Mouse (Mus musculus): ENCODE data around the gene Uqcrc1. TPM values are rescaled to one million over a fixed set of nuclear protein-coding genes. Genes with fewer than 3 reads are reported as not detected.
A peak's percentile ranks its signal among the peaks of the same experiment; 100 is the strongest.

The Uqcrc1 gene
- polyA plus RNA-seq (2014; fragmentation: Nextera tagmentation; extraction: Ambion mirVana): 454 and 456 TPM in 2 replicates

DNA sequence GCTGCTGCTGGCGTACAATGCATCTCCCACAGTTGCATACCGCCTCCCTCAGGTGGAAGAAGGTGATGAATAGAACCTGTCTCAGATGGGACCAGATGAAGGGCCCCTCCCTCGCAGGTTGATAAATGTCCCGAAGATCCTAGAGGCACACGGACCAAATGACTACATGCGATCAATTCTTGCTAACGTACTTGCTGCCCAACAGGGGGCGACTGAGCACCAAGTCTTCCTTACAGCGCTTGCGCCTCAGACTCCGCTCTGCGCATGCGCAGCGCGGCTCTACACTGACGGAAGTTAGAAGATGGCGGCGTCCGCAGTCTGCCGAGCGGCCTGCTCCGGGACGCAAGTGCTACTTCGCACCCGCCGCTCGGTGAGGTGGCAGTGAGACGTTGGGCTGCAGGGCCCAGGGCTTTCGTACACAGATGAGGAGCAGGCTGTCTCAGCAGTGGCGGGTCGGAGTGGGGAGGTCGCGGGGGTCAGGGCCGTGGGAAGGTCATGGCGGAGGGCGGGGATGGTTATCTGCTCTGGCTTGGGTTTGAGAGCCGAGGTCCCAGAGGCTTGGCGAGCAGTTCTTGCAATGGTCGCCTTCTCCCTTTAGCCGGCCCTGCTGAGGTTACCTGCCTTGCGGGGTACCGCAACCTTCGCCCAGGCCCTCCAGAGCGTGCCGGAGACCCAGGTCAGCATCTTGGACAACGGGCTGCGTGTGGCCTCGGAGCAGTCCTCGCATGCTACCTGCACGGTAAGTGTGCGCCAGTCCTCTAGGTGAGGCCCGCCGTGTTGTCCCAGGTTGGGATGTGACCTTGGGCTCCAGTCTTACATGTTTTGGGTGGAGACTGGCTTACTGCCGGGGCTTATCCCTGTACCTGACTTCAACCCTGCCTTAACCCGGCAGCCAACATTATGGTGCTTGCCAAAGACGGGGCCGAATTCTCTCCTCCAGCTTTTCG lies at the start of gene Uqcrc1:
TSS of gene Uqcrc1 (plus strand) at position 216 of the 947 bp plus-strand sequence.
- DNase-seq (ENCODE audit: low spot score) (peak; percentile 99), ATAC-seq (ENCODE audit: low read depth) (peak; percentile 89)
- Histone ChIP-seq H3K27me3 (replicated peaks; ENCODE audit: control insufficient read depth, insufficient read depth, low read length) (no peaks in the 10 kb centered on the region), H3K4me3 (ENCODE audit: low read depth, low read length) (peak within 1 kb of the TSS; percentile 84), H3K27ac (replicated peaks; ENCODE audit: low read depth, low read length) (peak within 1 kb of the TSS; percentile 9; the same call in 1 of the 2 replicates), H3K4me2 (ENCODE audit: low read depth, low read length) (peak within 1 kb of the TSS; percentile 75), H3K4me1 (ENCODE audit: control insufficient read depth, insufficient read depth, low read length) (0 out of 2 replicates have a peak, but pooled peaks cover 3% of the 10 kb centered on the region), H3K9me3 (ENCODE audit: control insufficient read depth, low read length) (no peaks in the 10 kb centered on the region), H3K36me3 (ENCODE audit: control insufficient read depth, insufficient read depth, low read length) (peaks cover 36% of the 10 kb centered on the region), H3K9ac (ENCODE audit: low read depth, low read length) (peak within 1 kb of the TSS; percentile 86)
- under 1% methylated on average over 49 of the region's 58 CpGs for WGBS

DNA sequence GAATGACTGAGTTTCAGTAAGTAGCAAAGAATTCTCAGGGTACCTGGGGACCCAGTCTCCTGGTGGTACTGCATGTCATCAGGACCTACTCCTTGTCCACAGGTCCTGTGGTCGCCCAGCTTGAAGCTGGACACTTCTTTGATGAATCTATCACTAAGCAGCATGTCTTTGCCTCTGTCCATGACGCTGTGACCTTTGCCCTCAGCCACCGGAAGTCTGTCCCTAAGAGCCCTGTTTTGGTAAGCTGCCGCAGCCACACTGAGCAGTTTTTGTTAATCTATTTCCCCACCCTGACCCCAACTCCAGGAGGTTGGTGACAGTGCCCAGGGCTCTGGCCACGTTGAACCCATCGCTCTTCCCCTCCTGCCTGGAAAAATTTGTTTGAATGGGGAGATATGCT lies 24.1 kb upstream of the Uqcrc1 start:
- ATAC-seq (ENCODE audit: low read depth): no peak
- Histone ChIP-seq H3K36me3 (ENCODE audit: control insufficient read depth, insufficient read depth, low read length) (no peaks in the 10 kb centered on the region), H3K4me1 (ENCODE audit: control insufficient read depth, insufficient read depth, low read length) (no peaks in the 10 kb centered on the region), H3K9ac (ENCODE audit: low read depth, low read length) (no peak overlapping the region), H3K9me3 (ENCODE audit: control insufficient read depth, low read length) (no peaks in the 10 kb centered on the region), H3K27ac (replicated peaks; ENCODE audit: low read depth, low read length) (no peak overlapping the region), H3K4me2 (ENCODE audit: low read depth, low read length) (no peak overlapping the region), H3K27me3 (replicated peaks; ENCODE audit: control insufficient read depth, insufficient read depth, low read length) (no peaks in the 10 kb centered on the region), H3K4me3 (ENCODE audit: low read depth, low read length) (no peak overlapping the region)
- DNase-seq (ENCODE audit: low spot score): no peak
- WGBS: 36% methylated on average over 6 of the region's 6 CpGs

DNA sequence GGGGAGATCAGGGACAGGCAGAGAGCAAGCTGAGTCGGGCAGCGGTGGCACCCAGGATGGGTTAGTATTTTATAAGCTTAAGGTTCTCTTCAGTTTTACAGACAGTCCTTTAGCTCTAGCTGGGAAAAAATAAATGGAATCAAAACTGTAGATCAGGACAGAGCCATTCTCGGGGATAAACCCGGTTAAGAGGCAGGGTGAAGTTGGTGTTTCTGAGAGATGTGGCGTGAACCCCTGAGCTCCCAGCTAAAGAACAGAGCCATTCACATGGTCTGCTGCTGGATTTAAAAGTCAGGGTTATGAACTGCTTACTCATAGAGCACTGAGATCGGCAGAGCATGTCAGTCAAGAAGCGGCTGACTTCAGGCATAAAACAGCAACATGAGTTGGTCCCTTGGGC lies 23.3 kb upstream of the Uqcrc1 start:
- ATAC-seq (ENCODE audit: low read depth) (no peak), DNase-seq (ENCODE audit: low spot score) (no peak)
- Histone ChIP-seq H3K9ac (ENCODE audit: low read depth, low read length) (no peak overlapping the region), H3K4me1 (ENCODE audit: control insufficient read depth, insufficient read depth, low read length) (no peaks in the 10 kb centered on the region), H3K36me3 (ENCODE audit: control insufficient read depth, insufficient read depth, low read length) (no peaks in the 10 kb centered on the region), H3K9me3 (ENCODE audit: control insufficient read depth, low read length) (no peaks in the 10 kb centered on the region), H3K27me3 (replicated peaks; ENCODE audit: control insufficient read depth, insufficient read depth, low read length) (no peaks in the 10 kb centered on the region), H3K4me3 (ENCODE audit: low read depth, low read length) (no peak overlapping the region), H3K27ac (replicated peaks; ENCODE audit: low read depth, low read length) (no peak overlapping the region), H3K4me2 (ENCODE audit: low read depth, low read length) (no peak overlapping the region)
- WGBS: 81% methylated on average over 7 of the region's 7 CpGs

DNA sequence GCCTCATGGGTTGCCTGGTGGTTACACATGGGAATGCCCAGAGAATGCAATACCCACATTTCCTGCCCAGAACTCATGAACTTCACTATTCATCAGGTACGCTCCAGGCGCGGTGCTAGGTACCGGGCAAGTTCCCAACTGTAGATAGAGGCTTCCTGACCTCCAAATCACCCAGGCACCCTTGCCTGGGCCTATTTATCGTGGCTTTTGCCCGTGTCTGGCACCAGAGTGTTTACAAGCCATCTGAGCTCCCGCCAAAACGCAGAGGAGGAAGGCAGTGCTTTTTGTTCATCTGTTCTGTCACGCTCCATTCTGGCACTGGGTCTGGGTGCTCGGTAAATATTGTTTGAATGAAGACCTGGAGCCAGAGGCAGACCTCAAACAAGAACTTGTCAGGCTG lies 22.8 kb upstream of the Uqcrc1 start:
- no peak for ATAC-seq (ENCODE audit: low read depth)
- H3K36me3 ChIP-seq (ENCODE audit: control insufficient read depth, insufficient read depth, low read length): no peaks in the 10 kb centered on the region
- H3K9ac ChIP-seq (ENCODE audit: low read depth, low read length): no peak overlapping the region
- DNase-seq (ENCODE audit: low spot score): no peak
- H3K9me3 ChIP-seq (ENCODE audit: control insufficient read depth, low read length): no peaks in the 10 kb centered on the region
- WGBS: 81% methylated on average over 10 of the region's 10 CpGs
- no peaks in the 10 kb centered on the region for H3K27me3 ChIP-seq (replicated peaks; ENCODE audit: control insufficient read depth, insufficient read depth, low read length)
- H3K4me2 ChIP-seq (ENCODE audit: low read depth, low read length): no peak overlapping the region
- no peaks in the 10 kb centered on the region for H3K4me1 ChIP-seq (ENCODE audit: control insufficient read depth, insufficient read depth, low read length)
- H3K4me3 ChIP-seq (ENCODE audit: low read depth, low read length): no peak overlapping the region
- H3K27ac ChIP-seq (replicated peaks; ENCODE audit: low read depth, low read length): no peak overlapping the region

DNA sequence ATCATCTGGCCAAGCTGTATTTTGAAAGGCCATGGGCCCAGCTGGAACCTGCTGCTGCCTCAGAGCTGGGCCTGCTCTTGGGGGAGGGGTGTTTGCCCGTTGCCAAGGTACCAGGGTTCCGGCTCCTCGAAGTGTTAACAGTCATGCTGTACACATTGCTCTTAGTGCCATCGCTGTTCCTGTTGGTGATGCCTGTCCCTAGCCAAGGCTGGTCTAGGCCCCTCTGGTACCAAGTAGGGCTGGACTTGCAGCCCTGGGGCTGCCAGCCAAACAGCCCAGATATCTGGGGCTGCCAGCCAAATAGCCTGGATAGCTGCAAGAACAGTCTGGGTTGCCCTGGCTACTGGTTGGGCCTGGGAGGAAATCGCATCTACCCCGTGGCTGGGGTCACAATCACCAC lies 21.9 kb upstream of the Uqcrc1 start, which contains the start of gene Tmem89:
TSS of gene Tmem89 (plus strand) at position 129 of the 400 bp plus-strand sequence.
- DNase-seq (ENCODE audit: low spot score): no peak
- no peaks in the 10 kb centered on the region for H3K27me3 ChIP-seq (replicated peaks; ENCODE audit: control insufficient read depth, insufficient read depth, low read length)
- no peak within 1 kb of the TSS for H3K27ac ChIP-seq (replicated peaks; ENCODE audit: low read depth, low read length)
- H3K36me3 ChIP-seq (ENCODE audit: control insufficient read depth, insufficient read depth, low read length): no peaks in the 10 kb centered on the region
- no peak within 1 kb of the TSS for H3K4me2 ChIP-seq (ENCODE audit: low read depth, low read length)
- 78% methylated on average over 6 of the region's 6 CpGs for WGBS
- no peaks in the 10 kb centered on the region for H3K4me1 ChIP-seq (ENCODE audit: control insufficient read depth, insufficient read depth, low read length)
- H3K9ac ChIP-seq (ENCODE audit: low read depth, low read length): no peak within 1 kb of the TSS
- no peaks in the 10 kb centered on the region for H3K9me3 ChIP-seq (ENCODE audit: control insufficient read depth, low read length)
- ATAC-seq (ENCODE audit: low read depth): 0 out of 2 replicates have a peak, but pooled peaks have one; percentile 22
- H3K4me3 ChIP-seq (ENCODE audit: low read depth, low read length): no peak within 1 kb of the TSS

DNA sequence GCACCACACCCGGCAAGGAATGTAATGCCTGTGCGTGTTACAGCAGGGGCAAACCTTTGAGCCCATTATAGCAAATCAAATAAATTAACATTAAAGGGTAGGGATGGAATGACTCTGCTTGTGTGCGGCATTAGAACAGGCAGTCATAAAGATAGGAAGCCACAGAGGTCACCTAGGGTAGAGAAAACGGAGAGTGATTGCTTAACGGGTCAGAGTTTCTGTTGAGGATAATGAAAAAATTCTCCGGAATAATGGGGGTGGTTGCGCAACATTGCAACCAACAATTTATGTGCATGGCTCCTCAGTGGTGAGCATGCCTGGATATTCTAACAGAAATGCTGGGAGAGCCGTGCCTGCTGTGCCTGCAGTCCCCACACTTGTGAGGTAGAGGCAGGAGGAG lies 10.5 kb upstream of the Uqcrc1 start:
- H3K27me3 ChIP-seq (replicated peaks; ENCODE audit: control insufficient read depth, insufficient read depth, low read length): no peaks in the 10 kb centered on the region
- no peaks in the 10 kb centered on the region for H3K4me1 ChIP-seq (ENCODE audit: control insufficient read depth, insufficient read depth, low read length)
- no peak overlapping the region for H3K27ac ChIP-seq (replicated peaks; ENCODE audit: low read depth, low read length)
- H3K4me3 ChIP-seq (ENCODE audit: low read depth, low read length): no peak overlapping the region
- WGBS: 66% methylated on average over 8 of the region's 8 CpGs
- H3K9ac ChIP-seq (ENCODE audit: low read depth, low read length): no peak overlapping the region
- H3K9me3 ChIP-seq (ENCODE audit: control insufficient read depth, low read length): no peaks in the 10 kb centered on the region
- H3K36me3 ChIP-seq (ENCODE audit: control insufficient read depth, insufficient read depth, low read length): no peaks in the 10 kb centered on the region
- H3K4me2 ChIP-seq (ENCODE audit: low read depth, low read length): no peak overlapping the region
- no peak for ATAC-seq (ENCODE audit: low read depth)
- no peak for DNase-seq (ENCODE audit: low spot score)

DNA sequence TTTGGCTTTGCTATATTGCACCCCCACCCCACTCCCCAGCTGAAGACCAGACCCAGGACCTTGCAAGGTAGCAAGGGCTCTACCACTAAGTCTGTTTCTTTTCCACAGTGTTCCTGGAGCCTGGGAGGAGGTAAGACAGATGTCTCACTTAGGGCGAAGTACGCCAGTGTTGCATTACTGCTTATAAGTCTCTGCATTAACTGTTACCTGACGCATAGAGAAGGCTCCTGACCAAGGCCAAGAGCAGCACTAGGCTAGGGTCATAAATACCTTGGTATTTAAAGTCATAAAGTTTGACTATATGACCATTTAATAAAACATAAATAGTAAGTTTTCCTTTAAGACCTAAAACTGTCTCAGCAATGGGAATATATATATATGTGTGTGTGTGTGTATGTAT lies 8.0 kb upstream of the Uqcrc1 start:
- ATAC-seq (ENCODE audit: low read depth): no peak
- 87% methylated on average over 3 of the region's 3 CpGs for WGBS

DNA sequence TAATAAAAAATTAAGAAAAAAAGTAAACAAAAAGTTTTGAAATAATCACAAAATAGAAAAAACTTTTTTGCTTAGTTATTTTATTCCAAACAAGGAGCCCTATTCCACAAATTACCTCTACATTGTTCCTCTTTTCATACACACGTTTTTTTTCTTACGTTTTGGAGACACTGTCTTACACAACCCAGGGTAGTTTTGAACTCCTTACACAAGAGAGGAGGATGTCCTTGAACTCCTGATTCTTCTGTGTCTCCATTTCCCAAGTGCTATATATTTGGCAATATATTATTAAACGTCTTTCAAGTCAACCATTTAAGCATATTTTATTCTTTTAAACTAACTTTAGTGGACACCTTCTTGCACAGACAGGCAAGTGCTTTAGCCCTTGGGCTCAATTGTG lies 442 bp upstream of the Uqcrc1 start:
- Histone ChIP-seq H3K4me2 (ENCODE audit: low read depth, low read length) (peak overlapping the region; percentile 27; the same call in 1 of the 2 replicates), H3K4me1 (ENCODE audit: control insufficient read depth, insufficient read depth, low read length) (0 out of 2 replicates have a peak, but pooled peaks cover 3% of the 10 kb centered on the region), H3K36me3 (ENCODE audit: control insufficient read depth, insufficient read depth, low read length) (peaks cover 29% of the 10 kb centered on the region), H3K9ac (ENCODE audit: low read depth, low read length) (no peak overlapping the region), H3K27ac (replicated peaks; ENCODE audit: low read depth, low read length) (no peak overlapping the region), H3K9me3 (ENCODE audit: control insufficient read depth, low read length) (no peaks in the 10 kb centered on the region), H3K4me3 (ENCODE audit: low read depth, low read length) (peak overlapping the region; percentile 84; the same call in 1 of the 2 replicates), H3K27me3 (replicated peaks; ENCODE audit: control insufficient read depth, insufficient read depth, low read length) (no peaks in the 10 kb centered on the region)
- ATAC-seq (ENCODE audit: low read depth) (no peak), DNase-seq (ENCODE audit: low spot score) (no peak)
- 14% methylated on average over 3 of the region's 3 CpGs for WGBS

More for the DNA sequence above, 8.0 kb upstream of the Uqcrc1 start:
- Histone ChIP-seq H3K36me3 (ENCODE audit: control insufficient read depth, insufficient read depth, low read length) (no peaks in the 10 kb centered on the region), H3K9me3 (ENCODE audit: control insufficient read depth, low read length) (no peaks in the 10 kb centered on the region), H3K4me3 (ENCODE audit: low read depth, low read length) (no peak overlapping the region), H3K9ac (ENCODE audit: low read depth, low read length) (no peak overlapping the region), H3K27me3 (replicated peaks; ENCODE audit: control insufficient read depth, insufficient read depth, low read length) (no peaks in the 10 kb centered on the region), H3K4me1 (ENCODE audit: control insufficient read depth, insufficient read depth, low read length) (no peaks in the 10 kb centered on the region), H3K4me2 (ENCODE audit: low read depth, low read length) (no peak overlapping the region), H3K27ac (replicated peaks; ENCODE audit: low read depth, low read length) (no peak overlapping the region)
- DNase-seq (ENCODE audit: low spot score): no peak

Data from embryonic facial prominence, embryonic 14.5 days (tissue).